Mouse (Mus musculus) liver, postnatal 0 days (tissue): ENCODE results near the gene Pim3.

Source experiments
- CTCF ChIP-seq: sonication (generic); IDR thresholded peaks from 2 replicates; pipeline ENCODE4 v1.5.1; 2016; ENCODE audit warnings: antibody characterized with exemption, low read depth
- EP300 ChIP-seq: IDR thresholded peaks from 2 replicates; pipeline ENCODE4 v1.6.1; 2016; ENCODE audit warnings: antibody characterized with exemption, low read depth, mild to moderate bottlenecking

DNA sequence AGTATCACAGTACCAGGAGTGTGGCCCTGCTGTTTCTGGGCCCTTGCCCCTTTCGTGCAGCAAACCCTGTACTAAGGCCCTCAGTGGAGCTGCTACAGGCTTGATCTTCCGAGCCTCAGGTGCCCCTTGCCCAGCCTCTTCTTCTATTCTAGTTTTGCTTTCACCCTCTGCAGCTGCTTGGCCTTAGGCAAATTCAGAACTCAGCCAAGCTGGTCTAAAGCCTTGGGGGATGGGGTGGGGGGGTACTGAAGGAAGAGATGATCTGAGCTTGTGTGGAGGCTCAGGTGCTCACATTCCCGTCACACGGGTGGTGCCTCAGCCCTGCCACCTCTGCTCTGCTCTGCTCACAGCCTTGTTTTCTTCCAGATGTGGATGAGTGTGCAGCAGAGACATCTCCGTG is 38.6 kb upstream of the Pim3 start:
- TF ChIP-seq CTCF (no peak), EP300 (no peak)
